Mouse (Mus musculus): ENCODE data around the gene Mafk.

GRCm38 (mm10) chr5:139768216-139768615, 23.1 kb upstream of the Mafk start:
- no peak for TF ChIP-seq CTCF (IDR thresholded peaks at IDR 0.05; ENCODE audit: borderline replicate concordance, insufficient read depth, low read length)
- TF ChIP-seq POLR2A (IDR thresholded peaks at IDR 0.05; ENCODE audit: low read depth, low read length) = no peak
